Mouse (Mus musculus): ENCODE measurements at regions not wholly inside any gene's neighbourhood (a gene's known extent, or its start where the extent isn't known, plus 50 kb on each side); places are given as distances from the start of the nearest gene placed in this dataset.

GRCm38 (mm10) chr13:53910251-53910650 is 145.3 kb downstream of the Drd1 start:
- Histone ChIP-seq H3K36me3 (ENCODE audit: control insufficient read depth, insufficient read depth, low read length) (no peaks in the 10 kb centered on the region), H3K4me1 (replicated peaks; ENCODE audit: control insufficient read depth, insufficient read depth, low read length) (no peaks in the 10 kb centered on the region), H3K27me3 (ENCODE audit: control insufficient read depth, insufficient read depth, low read length) (no peaks in the 10 kb centered on the region), H3K4me3 (ENCODE audit: control insufficient read depth, insufficient read depth, low read length) (no peak overlapping the region), H3K27ac (ENCODE audit: control insufficient read depth, insufficient read depth, low read length) (no peak overlapping the region)
- no peak for DNase-seq
- no peak for TF ChIP-seq CTCF (IDR thresholded peaks at IDR 0.05; ENCODE audit: borderline replicate concordance, control insufficient read depth, extremely low read depth, insufficient read depth, low read length, poor library complexity)
- no peak for TF ChIP-seq POLR2A (IDR thresholded peaks at IDR 0.05; ENCODE audit: control insufficient read depth, extremely low read depth, insufficient read depth, low read length, poor library complexity)
- 87% methylated on average over 4 of the region's 4 CpGs for WGBS

- TF ChIP-seq CTCF (IDR thresholded peaks at IDR 0.05; ENCODE audit: borderline replicate concordance, control insufficient read depth, extremely low read depth, insufficient read depth, low read length, poor library complexity) (no peak), POLR2A (IDR thresholded peaks at IDR 0.05; ENCODE audit: control insufficient read depth, extremely low read depth, insufficient read depth, low read length, poor library complexity) (no peak)
- Histone ChIP-seq H3K27me3 (ENCODE audit: control insufficient read depth, insufficient read depth, low read length) (no peaks in the 10 kb centered on the region), H3K27ac (ENCODE audit: control insufficient read depth, insufficient read depth, low read length) (no peak overlapping the region), H3K36me3 (ENCODE audit: control insufficient read depth, insufficient read depth, low read length) (no peaks in the 10 kb centered on the region), H3K4me3 (ENCODE audit: control insufficient read depth, insufficient read depth, low read length) (no peak overlapping the region), H3K4me1 (replicated peaks; ENCODE audit: control insufficient read depth, insufficient read depth, low read length) (no peaks in the 10 kb centered on the region)
- WGBS: 80% methylated on average over 8 of the region's 8 CpGs
- DNase-seq: no peak
Observed at GRCm38 (mm10) chr13:53904471-53904870, 151.0 kb downstream of the Drd1 start.

- no peaks in the 10 kb centered on the region for H3K27me3 ChIP-seq (ENCODE audit: control insufficient read depth, insufficient read depth, low read length)
- H3K27ac ChIP-seq (ENCODE audit: control insufficient read depth, insufficient read depth, low read length): no peak overlapping the region
- no peaks in the 10 kb centered on the region for H3K4me1 ChIP-seq (replicated peaks; ENCODE audit: control insufficient read depth, insufficient read depth, low read length)
- no peak for DNase-seq
- no peak for TF ChIP-seq POLR2A (IDR thresholded peaks at IDR 0.05; ENCODE audit: control insufficient read depth, extremely low read depth, insufficient read depth, low read length, poor library complexity)
- no peak for TF ChIP-seq CTCF (IDR thresholded peaks at IDR 0.05; ENCODE audit: borderline replicate concordance, control insufficient read depth, extremely low read depth, insufficient read depth, low read length, poor library complexity)
- WGBS: 63% methylated on average over 7 of the region's 7 CpGs
- no peak overlapping the region for H3K4me3 ChIP-seq (ENCODE audit: control insufficient read depth, insufficient read depth, low read length)
- no peaks in the 10 kb centered on the region for H3K36me3 ChIP-seq (ENCODE audit: control insufficient read depth, insufficient read depth, low read length)
Observed at GRCm38 (mm10) chr13:53903626-53904025, 151.9 kb downstream of the Drd1 start.

- H3K36me3 ChIP-seq (ENCODE audit: control insufficient read depth, insufficient read depth, low read length): no peaks in the 10 kb centered on the region
- no peaks in the 10 kb centered on the region for H3K27me3 ChIP-seq (ENCODE audit: control insufficient read depth, insufficient read depth, low read length)
- no peak overlapping the region for H3K4me3 ChIP-seq (ENCODE audit: control insufficient read depth, insufficient read depth, low read length)
- no peaks in the 10 kb centered on the region for H3K4me1 ChIP-seq (replicated peaks; ENCODE audit: control insufficient read depth, insufficient read depth, low read length)
- TF ChIP-seq CTCF (IDR thresholded peaks at IDR 0.05; ENCODE audit: borderline replicate concordance, control insufficient read depth, extremely low read depth, insufficient read depth, low read length, poor library complexity) (no peak), POLR2A (IDR thresholded peaks at IDR 0.05; ENCODE audit: control insufficient read depth, extremely low read depth, insufficient read depth, low read length, poor library complexity) (no peak)
- no peak for DNase-seq
- WGBS: 96% methylated on average over 2 of the region's 2 CpGs
- no peak overlapping the region for H3K27ac ChIP-seq (ENCODE audit: control insufficient read depth, insufficient read depth, low read length)
Observed at GRCm38 (mm10) chr13:53902831-53903230, 152.7 kb downstream of the Drd1 start.

GRCm38 (mm10) chr13:53900406-53901025 is 155.0 kb downstream of the Drd1 start:
- 82% methylated on average over 3 of the region's 3 CpGs for WGBS
- H3K4me3 ChIP-seq (ENCODE audit: control insufficient read depth, insufficient read depth, low read length): no peak overlapping the region
- no peak for DNase-seq
- no peaks in the 10 kb centered on the region for H3K27me3 ChIP-seq (ENCODE audit: control insufficient read depth, insufficient read depth, low read length)
- no peak overlapping the region for H3K27ac ChIP-seq (ENCODE audit: control insufficient read depth, insufficient read depth, low read length)
- TF ChIP-seq POLR2A (IDR thresholded peaks at IDR 0.05; ENCODE audit: control insufficient read depth, extremely low read depth, insufficient read depth, low read length, poor library complexity): no peak
- TF ChIP-seq CTCF (IDR thresholded peaks at IDR 0.05; ENCODE audit: borderline replicate concordance, control insufficient read depth, extremely low read depth, insufficient read depth, low read length, poor library complexity): no peak
- no peaks in the 10 kb centered on the region for H3K4me1 ChIP-seq (replicated peaks; ENCODE audit: control insufficient read depth, insufficient read depth, low read length)
- H3K36me3 ChIP-seq (ENCODE audit: control insufficient read depth, insufficient read depth, low read length): no peaks in the 10 kb centered on the region

- H3K4me3 ChIP-seq (ENCODE audit: control insufficient read depth, insufficient read depth, low read length): no peak overlapping the region
- WGBS: 89% methylated on average over 10 of the region's 10 CpGs
- no peak overlapping the region for H3K27ac ChIP-seq (ENCODE audit: control insufficient read depth, insufficient read depth, low read length)
Observed at GRCm38 (mm10) chr13:53898351-53898750, 157.2 kb downstream of the Drd1 start.

GRCm38 (mm10) chr13:53897176-53897575 is 158.3 kb downstream of the Drd1 start:
- H3K27me3 ChIP-seq (ENCODE audit: control insufficient read depth, insufficient read depth, low read length): no peaks in the 10 kb centered on the region
- H3K27ac ChIP-seq (ENCODE audit: control insufficient read depth, insufficient read depth, low read length): no peak overlapping the region
- WGBS: 93% methylated on average over 2 of the region's 2 CpGs
- H3K36me3 ChIP-seq (ENCODE audit: control insufficient read depth, insufficient read depth, low read length): no peaks in the 10 kb centered on the region
- DNase-seq: no peak
- TF ChIP-seq CTCF (IDR thresholded peaks at IDR 0.05; ENCODE audit: borderline replicate concordance, control insufficient read depth, extremely low read depth, insufficient read depth, low read length, poor library complexity): no peak
- no peak for TF ChIP-seq POLR2A (IDR thresholded peaks at IDR 0.05; ENCODE audit: control insufficient read depth, extremely low read depth, insufficient read depth, low read length, poor library complexity)
- no peak overlapping the region for H3K4me3 ChIP-seq (ENCODE audit: control insufficient read depth, insufficient read depth, low read length)
- H3K4me1 ChIP-seq (replicated peaks; ENCODE audit: control insufficient read depth, insufficient read depth, low read length): no peaks in the 10 kb centered on the region

More at GRCm38 (mm10) chr13:53898351-53898750, 157.2 kb downstream of the Drd1 start:
- no peak for DNase-seq
- Histone ChIP-seq H3K27me3 (ENCODE audit: control insufficient read depth, insufficient read depth, low read length) (no peaks in the 10 kb centered on the region), H3K4me1 (replicated peaks; ENCODE audit: control insufficient read depth, insufficient read depth, low read length) (no peaks in the 10 kb centered on the region), H3K36me3 (ENCODE audit: control insufficient read depth, insufficient read depth, low read length) (no peaks in the 10 kb centered on the region)
- TF ChIP-seq POLR2A (IDR thresholded peaks at IDR 0.05; ENCODE audit: control insufficient read depth, extremely low read depth, insufficient read depth, low read length, poor library complexity) (no peak), CTCF (IDR thresholded peaks at IDR 0.05; ENCODE audit: borderline replicate concordance, control insufficient read depth, extremely low read depth, insufficient read depth, low read length, poor library complexity) (no peak)

Data from thymus, adult 2 months (tissue).